Mouse (Mus musculus) adrenal gland, postnatal 10 days (tissue): ENCODE results near the gene Gm20671. TPM values are rescaled to one million over a fixed set of nuclear protein-coding genes. Genes with fewer than 3 reads are reported as not detected.
"Not testable (repeated sequence)": the region's sequence is repeated elsewhere in the genome, so short reads cannot be mapped to it uniquely, and the experiment has no call there.

ENCODE experiments used
- DNase-seq: peaks from one replicate; pipeline ENCODE4 v3.0.0; 2021; ENCODE audit warnings: mixed read lengths
- total RNA-seq, 2 experiments: library from RNA; stranded (reverse); gene quantifications; 2 replicates each; pipeline ENCODE4 v1.2.3; 2021

Gm20671 gene
- total RNA-seq, 2 experiments from 2014 or later, result not detected

DNA sequence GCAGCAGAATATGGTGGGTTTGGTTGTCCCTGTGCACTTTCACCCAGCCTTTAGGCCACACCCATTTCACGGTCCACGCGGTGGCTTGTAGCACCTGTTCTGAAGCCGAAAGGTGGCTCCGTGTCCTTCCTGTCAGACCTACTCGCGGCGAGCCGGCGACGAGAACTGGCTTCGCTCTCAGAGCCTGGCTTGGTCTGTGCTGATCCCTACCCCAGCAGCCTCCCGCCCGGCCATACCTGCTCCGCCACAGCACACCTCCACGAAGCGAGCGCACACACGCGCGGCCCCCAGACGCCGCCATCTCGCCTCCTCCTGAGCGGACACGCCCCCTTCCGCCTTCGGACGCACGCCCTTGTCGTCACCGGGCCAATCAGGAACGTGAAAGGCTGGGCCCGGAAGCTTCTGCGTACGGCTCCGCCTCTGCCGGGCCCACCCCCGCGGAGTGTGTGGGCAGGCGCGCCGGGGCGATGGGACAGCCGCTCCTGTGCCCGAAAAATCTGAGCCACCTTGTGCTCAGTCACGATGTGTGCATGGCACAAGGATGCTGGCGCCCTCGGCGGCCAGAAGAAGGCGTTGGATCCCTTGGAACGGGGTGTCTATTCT lies 41.5 kb downstream of the Gm20671 start, which contains the start of gene Pisd:
Gene Pisd (minus strand): TSS at position 334 of the 603 bp plus-strand sequence.
- DNase-seq, result peak; percentile 97

DNA sequence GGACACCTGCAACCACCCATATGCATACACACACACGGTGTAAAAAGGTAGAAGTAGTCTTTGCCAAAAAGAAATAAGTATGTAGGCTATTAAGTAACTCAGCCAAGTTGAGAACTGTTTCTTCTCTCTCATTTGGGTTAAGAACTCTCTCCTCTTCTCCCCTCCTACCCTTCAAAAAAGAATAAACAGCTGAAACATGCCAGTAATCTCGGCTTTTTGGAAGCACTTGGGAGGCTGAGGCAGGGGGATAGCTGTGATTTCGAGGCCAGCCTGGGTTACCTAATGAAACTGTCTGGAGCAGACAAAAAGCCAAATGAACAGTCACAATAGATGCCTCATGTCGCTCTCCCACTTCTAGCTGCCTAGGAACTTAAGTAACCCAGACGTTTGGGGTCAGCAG lies 42.2 kb downstream of the Gm20671 start:
- DNase-seq, result no peak

DNA sequence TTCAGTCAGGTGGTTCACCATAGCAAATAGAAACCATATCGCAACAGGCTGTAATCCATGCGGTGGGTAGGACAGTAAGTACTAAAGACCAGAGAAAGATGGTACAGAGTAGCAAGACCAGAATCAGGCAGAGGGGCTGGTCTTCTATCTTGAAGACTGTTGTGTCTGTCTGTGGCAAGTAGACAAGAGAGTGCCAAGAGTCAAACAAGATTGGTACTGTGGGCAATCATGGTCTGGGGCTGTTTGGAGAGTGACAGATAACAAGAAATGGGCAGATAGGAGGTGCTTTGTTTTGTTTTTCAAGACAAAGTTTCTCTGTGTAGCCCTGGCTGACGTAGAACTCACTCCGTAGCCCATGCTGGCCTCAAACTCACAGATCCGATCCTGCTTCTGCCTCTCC lies 45.3 kb downstream of the Gm20671 start:
- DNase-seq, result no peak

DNA sequence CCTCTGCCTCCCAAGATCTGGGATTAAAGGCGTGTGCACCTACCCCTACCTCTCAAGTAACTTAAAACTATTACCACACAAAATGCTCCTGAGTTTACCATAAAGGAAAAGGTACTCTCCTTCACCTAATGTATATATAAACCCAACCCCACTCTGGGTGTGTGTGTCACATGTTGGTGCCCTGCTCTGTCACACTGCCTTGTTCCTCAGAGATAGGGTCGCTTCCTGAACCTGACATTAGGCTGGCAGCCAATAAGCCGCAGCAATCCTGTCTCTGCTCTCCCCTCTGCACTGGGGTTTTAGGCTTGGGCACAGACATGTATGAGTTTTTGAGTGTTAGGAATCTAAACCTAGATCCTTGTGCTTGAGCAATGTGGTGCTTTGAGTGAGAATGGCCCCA lies 48.7 kb downstream of the Gm20671 start:
- no peak for DNase-seq

DNA sequence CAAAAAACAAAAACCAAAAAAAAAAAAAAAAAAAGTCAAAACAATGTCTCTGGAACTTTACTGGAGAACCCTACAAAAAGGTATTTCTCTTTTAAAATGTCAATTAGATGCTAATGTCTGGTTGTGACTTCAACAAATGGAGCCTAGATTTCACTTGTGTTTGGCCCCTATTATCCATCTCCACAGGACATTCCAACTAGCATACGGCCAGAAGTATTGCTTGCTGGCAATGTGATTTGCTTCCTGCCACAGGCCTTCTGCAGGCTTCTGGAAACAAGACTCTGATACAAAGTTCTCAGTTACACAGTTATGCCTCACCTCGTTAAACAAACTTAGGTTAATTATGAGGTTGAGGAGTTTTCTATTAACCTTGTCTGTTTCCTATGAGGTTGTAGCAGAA lies 54.5 kb downstream of the Gm20671 start:
- DNase-seq, result no peak

DNA sequence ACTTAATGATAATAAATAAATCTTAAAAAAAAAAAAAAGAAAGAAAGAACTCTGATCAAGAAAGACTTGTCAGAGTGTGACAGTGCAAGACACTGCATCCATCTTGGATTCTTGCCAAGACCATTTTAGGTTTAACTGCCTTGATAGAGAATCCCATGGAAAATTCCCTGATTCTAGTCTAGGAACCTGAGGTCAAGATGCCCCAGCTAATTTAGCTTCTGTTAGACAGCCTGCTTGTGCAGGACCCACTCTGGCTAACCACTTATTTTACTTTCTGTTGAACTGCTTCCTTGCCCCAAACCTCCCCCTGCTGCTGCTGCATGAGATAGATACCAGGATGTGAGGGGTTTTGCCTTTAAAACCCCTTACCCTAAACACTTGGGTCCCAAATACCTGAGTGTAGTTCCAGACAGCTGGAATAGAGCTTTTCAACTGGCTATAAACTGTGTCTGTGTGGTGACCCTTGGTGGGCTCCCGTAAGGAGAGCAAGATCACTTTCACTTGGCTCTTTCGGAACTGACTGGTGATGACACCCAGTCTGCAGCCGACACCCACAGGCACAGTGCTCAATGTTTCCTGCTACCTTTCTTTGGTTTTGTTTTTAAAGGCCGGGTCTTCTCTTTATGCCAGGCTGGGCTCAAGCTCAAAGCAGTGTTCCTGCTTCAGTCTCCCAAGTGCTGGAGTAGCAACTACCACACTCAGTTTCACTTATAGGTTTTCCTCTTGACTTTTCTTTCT lies 59.1 kb downstream of the Gm20671 start:
- DNase-seq, result no peak

DNA sequence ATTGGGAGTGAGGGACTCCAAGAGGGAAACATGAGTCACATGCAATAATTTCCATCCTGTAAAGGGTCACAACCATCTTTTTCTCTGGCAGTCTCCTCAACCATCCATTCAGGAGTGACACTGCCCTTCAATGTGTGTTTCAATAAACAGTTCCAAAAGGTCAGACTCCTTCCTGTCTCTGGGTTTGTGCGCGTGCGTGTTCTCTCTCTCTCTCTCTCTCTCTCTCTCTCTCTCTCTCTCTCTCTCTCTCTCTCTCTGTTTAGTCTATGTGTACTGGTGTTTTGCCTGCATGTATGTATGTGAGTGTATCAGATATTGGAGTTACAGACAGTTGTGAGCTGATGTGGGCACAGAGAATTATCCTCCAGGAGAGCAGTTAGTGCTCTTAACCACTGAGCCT lies 59.9 kb downstream of the Gm20671 start:
- DNase-seq, result no peak

DNA sequence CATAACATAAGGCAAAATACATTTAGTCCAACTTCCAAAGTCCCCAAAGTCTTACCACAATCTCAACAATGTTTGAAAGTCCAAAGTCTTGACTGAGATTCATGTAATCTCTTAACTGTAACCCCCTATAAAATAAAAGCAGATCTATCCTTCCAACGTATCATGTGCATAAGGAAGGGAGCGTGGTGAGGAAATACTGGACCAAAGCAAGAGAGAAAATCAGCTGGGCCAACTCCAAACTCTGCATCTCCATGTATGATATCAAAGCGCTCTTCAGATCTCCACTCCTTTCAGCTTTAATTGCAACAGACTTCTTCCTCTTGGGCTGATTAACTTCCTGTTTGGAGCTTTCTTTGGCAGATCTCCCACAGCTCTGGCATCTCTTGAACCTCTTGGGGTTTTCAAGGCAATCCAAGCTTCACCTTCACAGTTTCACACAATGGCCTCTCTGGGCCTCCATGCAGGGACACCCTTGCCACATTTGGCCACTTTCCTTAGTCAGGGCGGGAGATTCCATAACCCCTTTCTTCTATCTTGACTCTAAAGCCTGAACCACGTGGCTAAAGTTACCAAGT lies 65.3 kb downstream of the Gm20671 start:
- peak; percentile 60 for DNase-seq

DNA sequence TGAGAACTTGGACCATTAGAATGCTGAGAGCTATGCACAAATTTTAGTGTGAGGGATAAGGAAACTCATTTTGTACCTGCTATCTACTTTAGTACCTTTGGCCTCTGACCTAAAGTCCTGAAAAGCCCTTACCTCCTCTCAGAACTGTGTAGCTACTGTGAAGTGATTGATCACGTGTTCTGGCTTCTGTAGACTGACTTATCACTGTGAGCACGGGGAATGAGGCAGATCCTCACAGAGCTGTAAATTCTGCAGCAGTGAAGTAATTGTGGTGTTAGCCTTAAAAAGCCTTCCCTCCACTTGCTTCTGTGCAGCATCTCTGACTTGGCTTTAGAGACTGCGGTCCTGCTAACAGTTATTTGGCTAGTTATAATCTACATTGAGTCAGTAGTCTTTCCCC lies 66.1 kb downstream of the Gm20671 start:
- no peak for DNase-seq

DNA sequence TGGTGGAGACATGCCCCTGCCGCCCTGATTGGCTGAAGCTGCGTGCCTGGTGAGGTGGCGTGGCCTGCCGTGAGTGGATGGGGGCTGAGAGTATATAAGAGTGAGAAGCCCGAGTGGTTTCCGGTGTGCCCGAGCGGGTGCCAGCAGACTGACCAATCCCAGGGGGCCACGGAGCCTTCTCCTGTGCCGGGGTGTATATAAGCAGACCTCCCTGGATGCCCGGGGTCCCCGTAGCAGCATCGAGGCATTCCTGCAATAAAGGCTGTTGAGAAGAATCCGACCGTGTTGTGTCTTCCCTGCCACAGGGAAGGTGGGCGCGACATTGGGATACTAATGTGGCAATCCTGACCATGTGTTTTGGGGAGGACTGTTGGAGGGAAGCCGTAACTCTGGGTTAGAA lies 66.6 kb downstream of the Gm20671 start:
- DNase-seq, result not testable (repeated sequence)

DNA sequence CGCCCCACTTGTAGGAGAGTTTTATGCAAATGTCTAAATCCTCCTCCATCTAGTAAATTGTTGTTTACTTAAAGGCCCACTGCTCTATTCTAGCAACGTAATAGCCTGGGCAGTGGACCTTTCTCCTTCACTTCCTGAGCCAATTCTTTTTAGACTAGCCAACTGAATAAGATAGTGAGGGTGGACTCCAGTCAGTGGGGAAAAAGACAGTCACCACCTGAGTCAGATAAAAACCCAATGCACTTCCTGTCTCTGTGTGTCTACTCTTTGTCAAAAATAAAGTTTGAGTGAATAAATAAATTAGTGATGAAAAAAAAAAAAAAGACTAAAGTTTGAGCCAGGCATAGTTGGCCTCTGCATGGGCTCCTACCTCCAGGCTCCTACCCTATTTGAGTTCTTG lies 67.2 kb downstream of the Gm20671 start:
- no peak for DNase-seq

DNA sequence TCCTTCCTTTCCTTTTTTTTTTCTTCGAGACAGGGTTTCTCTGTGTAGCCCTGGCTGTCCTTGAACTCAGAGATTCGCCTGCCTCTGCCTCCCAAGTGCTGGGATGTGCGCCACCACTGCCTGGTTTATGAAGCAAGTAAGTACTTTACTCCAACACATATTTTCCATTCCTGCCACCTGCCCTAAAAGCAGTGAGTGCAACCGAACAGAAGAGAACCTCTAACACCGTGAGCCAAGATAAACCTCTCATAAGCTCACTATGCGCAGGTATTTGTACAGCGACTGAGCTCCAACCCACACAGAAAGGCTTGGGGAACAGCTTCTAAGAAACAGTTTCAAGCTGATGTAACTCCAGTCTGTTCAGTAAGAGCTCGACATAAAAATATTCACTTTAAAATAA lies 70.8 kb downstream of the Gm20671 start:
- no peak for DNase-seq

DNA sequence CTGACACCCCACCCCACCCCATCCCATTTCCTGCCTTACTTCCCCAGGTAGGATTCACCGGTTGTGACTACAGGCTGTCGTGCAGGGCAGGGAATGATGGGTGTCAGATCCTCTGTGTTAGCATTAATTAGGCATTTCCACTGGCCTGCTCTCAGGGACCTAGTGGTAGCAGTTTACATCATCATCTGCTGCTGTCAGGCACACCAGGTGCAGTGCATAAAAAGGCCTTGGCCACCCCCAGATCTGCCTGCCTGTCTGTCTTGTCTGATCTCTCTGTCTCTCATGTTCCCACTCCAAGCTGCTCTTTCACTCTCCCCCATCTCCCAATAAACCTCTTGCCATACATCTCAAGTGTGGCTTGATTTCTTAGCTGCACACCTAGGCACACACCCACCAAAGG lies 75.2 kb downstream of the Gm20671 start:
- no peak for DNase-seq

DNA sequence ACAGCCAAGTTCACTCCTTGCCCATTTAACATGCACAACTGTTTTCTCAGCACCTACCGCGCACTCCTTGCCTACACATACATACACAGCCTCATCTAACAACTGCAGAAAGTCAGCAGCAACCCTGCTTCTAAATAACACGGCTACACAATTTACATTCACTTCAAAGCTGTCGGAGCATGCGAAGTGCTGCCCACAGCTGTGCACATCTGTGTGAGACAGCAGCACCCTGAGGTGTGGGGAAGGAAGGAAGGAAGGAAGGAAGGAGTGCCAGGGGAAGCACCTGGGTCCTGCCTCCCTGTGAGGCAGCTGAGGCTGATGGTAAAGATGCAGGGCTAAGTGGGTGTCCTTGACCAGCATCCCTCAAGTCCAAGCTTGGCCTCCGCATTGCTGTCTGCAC lies 78.0 kb downstream of the Gm20671 start:
- no peak for DNase-seq

DNA sequence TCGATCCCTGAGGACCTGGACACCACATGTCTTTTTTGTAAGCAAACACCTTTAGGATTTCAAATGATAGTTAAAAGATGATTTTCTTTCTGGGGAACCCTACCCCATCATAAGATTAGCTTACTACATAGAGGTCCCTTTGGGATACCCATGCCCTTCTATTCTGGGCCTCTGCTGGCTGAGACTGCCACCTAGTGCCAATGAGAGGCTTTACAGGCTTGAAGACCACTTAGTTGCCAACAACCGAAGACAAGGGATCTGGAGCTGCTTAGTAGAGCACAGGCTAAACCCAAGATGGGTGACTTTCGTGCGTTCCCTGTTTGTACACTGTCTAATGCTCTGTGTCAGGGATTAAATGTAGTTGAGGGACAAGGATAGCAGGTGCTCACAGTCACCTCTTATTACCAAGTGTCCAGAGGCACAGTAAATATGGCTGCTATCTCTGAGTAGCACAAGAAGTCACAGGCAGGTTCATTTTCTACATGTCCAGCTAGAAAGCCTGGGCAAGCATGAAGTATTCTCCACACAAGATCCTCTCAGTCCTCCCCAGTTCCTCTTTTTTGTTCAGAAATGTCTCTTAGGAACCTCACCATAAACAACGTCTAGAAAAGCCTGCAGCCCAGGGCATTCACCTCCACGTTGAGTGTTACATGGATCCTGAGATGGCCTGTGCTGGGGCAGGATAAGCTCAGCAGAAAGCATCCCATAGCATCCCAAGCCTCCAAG lies 79.1 kb downstream of the Gm20671 start:
- DNase-seq, result peak; percentile 70

DNA sequence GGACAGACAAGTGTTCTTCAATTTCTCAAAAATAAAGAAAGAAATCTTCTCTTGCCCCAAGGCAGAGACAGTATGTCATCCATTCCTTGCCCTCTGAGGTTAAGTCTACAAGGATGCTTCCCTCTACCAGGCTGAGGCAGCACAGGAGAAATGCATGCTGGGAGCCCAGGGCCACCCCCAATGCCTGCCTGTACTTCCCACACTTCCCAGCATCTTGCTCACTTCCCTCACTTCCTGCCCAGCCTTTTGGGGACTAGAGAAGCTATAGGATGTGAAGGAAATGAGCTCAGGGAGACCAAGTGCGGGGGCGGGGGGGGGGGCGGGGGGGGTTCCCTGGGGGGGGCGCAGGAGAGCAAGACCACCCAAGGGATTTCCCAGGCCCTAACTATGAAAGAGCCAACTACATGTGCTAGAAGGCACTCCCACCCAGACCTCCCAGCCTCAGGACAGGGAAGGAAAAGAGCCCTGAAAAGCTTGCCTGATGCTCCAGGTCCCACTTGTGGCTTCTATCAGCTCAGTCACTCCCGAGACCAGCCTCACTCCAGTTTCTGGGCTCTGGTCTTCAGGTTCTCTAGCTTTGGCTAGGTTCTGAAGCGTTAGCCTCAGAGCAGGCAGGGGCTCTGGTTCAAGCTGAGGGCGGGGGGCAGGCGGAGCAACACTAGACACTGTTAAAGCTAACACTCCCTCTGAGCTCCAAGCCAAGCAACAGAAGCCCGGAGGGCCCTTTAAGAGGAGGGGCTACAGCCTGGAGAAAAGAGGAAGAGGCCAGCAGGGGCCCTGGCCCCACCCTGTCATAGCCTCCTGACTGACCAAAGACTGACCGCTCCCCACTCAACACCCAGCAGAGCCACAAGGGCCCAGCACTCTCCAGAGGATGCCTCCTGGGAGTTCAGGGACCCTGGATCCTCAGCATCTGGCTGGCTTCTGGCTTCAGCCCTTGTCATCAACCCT lies 80.9 kb downstream of the Gm20671 start:
- peak; percentile 84 for DNase-seq

DNA sequence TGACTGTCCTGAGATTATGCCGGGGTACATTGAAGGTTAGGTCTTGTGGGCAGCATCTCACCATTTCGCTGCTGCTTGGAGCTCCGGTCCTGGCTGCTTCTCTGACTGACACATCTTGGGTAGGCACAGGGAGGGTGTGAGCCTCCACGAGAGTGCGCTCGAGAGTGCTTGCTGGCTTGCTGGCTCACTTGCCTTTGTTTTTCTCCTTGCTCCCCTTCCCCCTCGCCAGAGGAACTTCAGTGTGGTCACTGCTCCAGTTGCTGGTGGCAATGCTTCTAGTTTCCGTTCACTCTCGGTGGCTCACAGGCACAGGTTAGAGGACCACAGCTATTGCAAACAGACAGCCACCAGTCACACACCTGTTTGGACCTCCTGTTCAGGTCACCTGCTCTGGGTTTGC lies 84.8 kb downstream of the Gm20671 start:
- no peak for DNase-seq

DNA sequence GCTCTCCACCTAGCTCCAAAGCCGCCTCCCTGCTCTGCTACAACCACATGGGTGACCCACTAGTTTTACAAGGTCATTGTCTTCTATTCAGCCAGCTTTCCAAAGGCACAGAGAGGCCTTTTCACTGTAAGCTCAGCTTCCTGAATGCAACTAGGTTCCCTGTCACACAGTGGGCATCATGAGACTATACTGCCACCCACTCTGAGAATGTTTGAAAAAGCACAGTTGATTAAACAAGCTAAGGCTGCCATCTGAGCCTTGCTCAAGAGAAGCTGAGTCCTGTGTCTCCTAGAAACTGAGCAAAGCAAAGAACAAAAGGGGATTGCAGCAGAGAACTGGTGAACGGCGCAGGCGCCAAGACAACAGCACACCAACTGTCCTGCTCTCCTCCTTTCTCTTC lies 85.5 kb downstream of the Gm20671 start:
- not testable (repeated sequence) for DNase-seq

DNA sequence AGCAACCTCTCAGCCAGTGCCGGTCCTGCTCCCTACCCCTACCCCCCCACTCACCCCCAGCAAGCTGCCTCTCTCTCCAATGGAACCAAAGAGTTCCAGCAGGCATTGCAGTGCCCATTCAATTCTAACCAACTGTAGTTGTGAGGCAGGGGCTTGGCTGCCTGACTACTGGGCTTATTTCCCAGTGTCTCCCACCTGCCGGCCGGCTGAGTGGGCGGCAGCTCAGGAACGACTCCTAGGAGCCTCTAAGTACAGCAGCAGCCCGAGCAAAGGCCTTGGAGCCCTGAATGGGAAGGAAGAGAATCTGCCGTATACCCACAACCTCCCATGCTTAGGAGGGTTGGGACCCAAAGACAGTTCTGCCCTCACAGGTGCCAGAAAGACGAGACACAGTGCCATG lies 86.1 kb downstream of the Gm20671 start:
- not testable (repeated sequence) for DNase-seq

DNA sequence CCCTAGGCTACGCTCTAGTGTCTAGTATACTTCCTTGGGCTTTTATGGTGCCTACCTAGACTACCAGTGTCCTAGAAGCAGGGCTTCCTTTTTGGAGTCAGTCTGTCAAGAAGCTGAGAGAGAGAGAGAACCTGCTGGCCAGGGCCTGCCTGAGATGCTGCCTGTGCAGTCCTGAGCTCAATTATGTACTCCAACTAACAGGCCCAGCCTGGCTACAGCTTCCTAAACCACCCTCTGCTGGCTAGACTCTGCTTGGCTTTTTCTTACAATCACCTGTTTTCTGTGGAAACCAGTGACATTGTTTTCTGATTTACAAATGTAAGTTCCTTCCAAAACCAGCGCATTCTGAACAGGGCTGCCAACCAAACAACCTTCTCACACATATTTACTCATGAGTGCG lies 86.8 kb downstream of the Gm20671 start:
- no peak for DNase-seq

DNA sequence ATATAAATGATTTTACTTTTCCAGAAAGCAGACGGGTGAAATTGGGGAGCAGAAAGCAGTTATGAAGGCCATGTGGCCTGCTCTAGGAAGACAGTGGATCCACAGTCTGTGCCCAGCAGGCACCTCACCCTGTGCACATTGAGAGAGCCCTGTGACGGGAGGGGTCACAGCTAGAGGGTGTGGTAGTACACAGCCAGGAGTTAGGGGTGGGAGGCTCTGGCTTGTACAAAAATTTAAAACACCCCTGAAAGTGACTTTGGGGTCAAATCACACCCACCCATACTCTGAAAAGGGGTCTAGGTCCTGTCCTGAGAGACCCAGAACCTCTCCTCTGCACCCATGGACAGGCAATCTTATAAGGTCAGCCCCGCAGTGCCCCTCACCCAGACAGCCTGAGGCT lies 90.1 kb downstream of the Gm20671 start:
- DNase-seq, result not testable (repeated sequence)

DNA sequence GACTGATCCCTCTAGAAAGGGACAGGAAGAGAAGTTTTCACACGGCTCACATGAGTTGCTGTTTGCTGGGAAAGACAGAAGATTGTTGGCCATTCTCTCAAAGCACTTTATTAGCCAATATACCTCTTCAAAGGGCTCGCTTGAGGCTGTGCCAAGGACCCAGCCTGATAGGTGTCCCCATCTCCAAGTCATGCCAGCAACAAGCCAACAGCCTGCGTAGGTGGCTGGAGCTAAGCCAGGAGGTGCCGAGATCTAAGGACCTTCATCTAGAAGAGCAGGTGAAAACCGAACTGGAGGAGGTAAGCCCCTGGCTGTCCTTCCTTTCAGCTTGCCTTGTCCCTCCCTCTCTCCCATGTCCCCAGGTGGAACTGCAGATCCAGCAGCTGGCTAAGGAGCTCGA lies 91.1 kb downstream of the Gm20671 start:
- no peak for DNase-seq
